Mouse (Mus musculus): ENCODE results near the gene Odaph.

DNA sequence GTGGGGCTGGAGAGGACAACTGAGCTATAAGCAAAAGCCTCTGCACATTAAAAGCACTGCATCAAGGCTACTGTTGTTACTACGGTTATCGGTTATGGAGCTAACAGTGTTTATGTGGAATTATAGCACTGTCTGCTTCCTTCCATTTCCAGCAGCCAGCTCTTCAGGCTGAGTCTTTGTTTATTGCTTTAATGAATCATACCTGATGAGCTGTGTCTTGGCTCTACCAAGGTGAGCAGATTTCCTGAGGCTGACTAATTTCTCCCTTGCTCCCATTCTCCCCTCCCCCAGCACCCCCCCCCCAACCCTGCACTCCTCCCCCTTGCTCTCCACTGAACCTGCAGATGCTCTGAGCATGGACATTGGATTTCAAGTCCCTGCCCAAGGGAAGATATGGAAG lies 524 bp downstream of the Odaph start:
- TF ChIP-seq CTCF (IDR thresholded peaks at IDR 0.05; ENCODE audit: extremely low read depth, insufficient read depth, insufficient read length, insufficient replicate concordance) (no peak), POLR2A (IDR thresholded peaks at IDR 0.05; ENCODE audit: low read depth, low read length) (no peak)

Data from spleen, adult 2 months (tissue).